Mouse (Mus musculus) lung, embryonic 14.5 days (tissue): ENCODE measurements around the gene Rab3gap2. TPM values are rescaled to one million over a fixed set of nuclear protein-coding genes. Genes with fewer than 3 reads are reported as not detected.

ENCODE experiments used
- ATAC-seq: fragments of 200-750 bp; cut with Nextera tagmentation; 2 replicates; pipeline ENCODE4 v1.8.0; 2017; ENCODE audit warnings: mild to moderate bottlenecking, moderate TSS enrichment, moderate library complexity; ENCODE audit not compliant: insufficient read depth
- DNase-seq: peaks from one replicate; pipeline ENCODE4 v3.0.0-alpha.2; 2015
- H3K27ac ChIP-seq: fragments of 300-500 bp; sonication (generic); 2 replicates; pipeline ENCODE4 v1.5.1; 2014; ENCODE audit warnings: low read depth, mild to moderate bottlenecking, moderate library complexity
- H3K27me3 ChIP-seq: fragments of 300-500 bp; sonication (generic); 2 replicates; pipeline ENCODE4 v1.6.1; 2014; ENCODE audit warnings: low read length, control low read depth; ENCODE audit not compliant: insufficient read depth
- H3K36me3 ChIP-seq: fragments of 300-500 bp; sonication (generic); 2 replicates; pipeline ENCODE4 v1.6.1; 2014; ENCODE audit warnings: control low read depth; ENCODE audit not compliant: insufficient read depth
- H3K4me1 ChIP-seq: fragments of 300-500 bp; sonication (generic); 2 replicates; pipeline ENCODE4 v1.6.1; 2014; ENCODE audit warnings: antibody characterized with exemption, control low read depth; ENCODE audit not compliant: insufficient read depth
- H3K4me2 ChIP-seq: fragments of 300-500 bp; sonication (generic); 2 replicates; pipeline ENCODE4 v1.6.1; 2014; ENCODE audit warnings: mild to moderate bottlenecking
- H3K4me3 ChIP-seq: fragments of 300-500 bp; sonication (generic); 2 replicates; pipeline ENCODE4 v1.5.1; 2014; ENCODE audit warnings: low read depth, low read length
- H3K9ac ChIP-seq: fragments of 300-500 bp; sonication (generic); 2 replicates; pipeline ENCODE4 v1.6.1; 2014
- H3K9me3 ChIP-seq: fragments of 300-500 bp; sonication (generic); 2 replicates; pipeline ENCODE4 v1.6.1; 2016; ENCODE audit warnings: low read depth, low read length, control low read depth
- CTCF ChIP-seq: IDR thresholded peaks from 2 replicates; pipeline ENCODE4 v1.5.1; 2016; ENCODE audit warnings: antibody characterized with exemption, low read depth
- WGBS: fragments of 180-500 bp; shearing (Covaris S2); extraction: QIAGEN DNeasy Blood & Tissue Kit; methylation state at CpG from one replicate; pipeline ENCODE4 v1.1.7; 2014; 5-methylcytosine and 5-hydroxymethylcytosine counted together
- polyA plus RNA-seq: library from polyadenylated mRNA; unstranded; fragments of >200 nt; fragmentation: Nextera tagmentation; extraction: Ambion mirVana; gene quantifications from 2 replicates; pipeline ENCODE4 v1.2.1, GENCODE M21; 2014

The Rab3gap2 gene
- 21.9 and 22.0 TPM in 2 replicates for polyA plus RNA-seq

DNA sequence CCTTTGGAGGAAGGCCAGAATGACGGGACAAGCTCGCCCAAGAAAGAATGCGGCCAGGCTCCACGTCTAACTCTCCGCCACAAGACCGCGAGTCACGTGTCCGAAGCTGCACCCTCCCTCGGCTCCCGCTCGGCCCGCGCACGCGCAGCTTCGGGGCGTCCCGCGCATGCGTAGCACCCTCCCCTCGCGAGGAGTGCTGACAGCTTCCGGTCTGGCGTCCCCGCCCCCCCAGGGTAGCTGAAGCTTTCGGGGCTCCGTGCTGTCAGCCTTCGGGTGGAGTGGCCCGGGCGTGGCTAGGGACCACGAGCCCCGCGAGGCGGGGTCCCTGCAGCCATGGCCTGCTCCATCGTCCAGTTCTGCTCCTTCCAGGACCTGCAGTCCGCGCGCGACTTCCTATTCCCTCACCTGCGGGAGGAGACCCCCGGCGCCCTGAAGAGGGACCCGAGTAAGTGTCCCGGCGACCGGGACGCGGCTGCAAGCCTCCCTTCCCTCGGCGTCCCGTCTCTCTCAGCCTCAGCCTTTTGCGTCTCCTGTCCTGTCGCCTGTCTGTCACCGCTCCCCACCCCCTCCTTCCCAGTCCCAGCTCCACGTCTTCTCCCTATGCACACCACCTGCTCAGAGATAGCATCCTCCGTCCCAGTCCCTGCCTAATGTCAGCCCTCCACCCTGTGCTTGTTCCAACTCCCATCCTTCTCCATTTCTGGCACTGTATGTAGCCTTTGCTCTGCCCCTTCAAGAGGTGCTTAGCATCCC lies at the start of gene Rab3gap2:
TSS of gene Rab3gap2 (plus strand) at position 209 of the 753 bp plus-strand sequence.
- no peaks in the 10 kb centered on the region for H3K27me3 ChIP-seq
- H3K4me1 ChIP-seq = 0 out of 2 replicates have a peak, but pooled peaks cover 10% of the 10 kb centered on the region
- ATAC-seq (peak; percentile 95), DNase-seq (peak; percentile 99)
- peak within 1 kb of the TSS; percentile 96 for H3K4me3 ChIP-seq
- no peak for TF ChIP-seq CTCF
- under 1% methylated on average over 57 of the region's 57 CpGs for WGBS
- H3K36me3 ChIP-seq = 0 out of 2 replicates have a peak, but pooled peaks cover 3% of the 10 kb centered on the region
- H3K4me2 ChIP-seq = peak within 1 kb of the TSS; percentile 90
- H3K27ac ChIP-seq = peak within 1 kb of the TSS; percentile 85
- H3K9ac ChIP-seq = peak within 1 kb of the TSS; percentile 85
- no peaks in the 10 kb centered on the region for H3K9me3 ChIP-seq

DNA sequence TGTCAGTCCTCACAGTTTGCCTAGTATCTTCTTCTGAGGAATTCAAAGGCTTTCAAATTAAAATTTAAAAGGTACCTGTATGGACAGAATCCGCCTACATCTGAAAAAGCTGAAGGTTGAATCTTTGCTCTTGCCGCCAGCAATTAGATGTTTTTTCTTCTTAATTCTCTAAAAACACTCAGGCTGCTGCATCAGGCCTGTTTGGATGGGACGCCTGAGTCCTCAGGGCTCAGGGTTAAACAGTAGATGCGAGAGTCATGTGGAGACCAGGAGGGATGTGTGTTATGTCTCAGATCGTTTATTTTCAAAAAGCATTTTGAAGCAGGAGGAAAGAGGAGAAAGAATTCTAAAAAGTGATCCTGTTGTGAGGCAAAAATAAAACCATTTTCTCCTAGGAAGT lies 30.3 kb upstream of the Rab3gap2 start:
- ATAC-seq (no peak), DNase-seq (no peak)
- Histone ChIP-seq H3K36me3 (no peaks in the 10 kb centered on the region), H3K9ac (no peak overlapping the region), H3K4me3 (no peak overlapping the region), H3K4me1 (no peaks in the 10 kb centered on the region), H3K27me3 (no peaks in the 10 kb centered on the region), H3K9me3 (no peaks in the 10 kb centered on the region), H3K27ac (no peak overlapping the region), H3K4me2 (no peak overlapping the region)
- no peak for TF ChIP-seq CTCF
- WGBS = 81% methylated on average over 5 of the region's 5 CpGs

DNA sequence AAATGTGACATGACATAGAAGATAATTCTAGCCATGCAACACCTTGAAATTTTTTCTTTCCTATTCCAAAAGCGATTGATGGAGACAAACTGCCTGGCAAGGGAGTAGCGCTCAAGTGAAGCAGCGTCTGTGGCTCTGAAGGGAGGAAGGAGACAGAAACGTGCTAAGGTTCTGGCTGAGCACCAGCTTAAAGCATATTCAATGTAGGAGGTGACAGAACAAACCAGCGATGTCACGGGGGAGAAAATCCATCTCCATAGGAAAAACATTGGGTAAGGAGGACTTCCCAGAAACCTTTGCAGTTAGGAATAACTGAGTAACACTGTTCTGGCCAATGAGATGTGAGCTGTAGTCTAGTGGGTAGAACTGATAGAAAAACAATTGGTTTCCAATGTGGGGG lies 26.1 kb upstream of the Rab3gap2 start:
- Histone ChIP-seq H3K27ac (no peak overlapping the region), H3K36me3 (no peaks in the 10 kb centered on the region), H3K4me3 (no peak overlapping the region), H3K4me2 (no peak overlapping the region), H3K9me3 (no peaks in the 10 kb centered on the region), H3K4me1 (no peaks in the 10 kb centered on the region), H3K27me3 (no peaks in the 10 kb centered on the region), H3K9ac (no peak overlapping the region)
- TF ChIP-seq CTCF = no peak
- ATAC-seq (no peak), DNase-seq (no peak)
- 77% methylated on average over 6 of the region's 6 CpGs for WGBS

GRCm38 (mm10) chr1:185183591-185184330 lies 20.2 kb upstream of the Rab3gap2 start:
- Histone ChIP-seq H3K36me3 (no peaks in the 10 kb centered on the region), H3K9me3 (no peaks in the 10 kb centered on the region), H3K27ac (no peak overlapping the region), H3K4me1 (0 out of 2 replicates have a peak, but pooled peaks cover 3% of the 10 kb centered on the region), H3K4me2 (no peak overlapping the region), H3K9ac (no peak overlapping the region), H3K4me3 (no peak overlapping the region), H3K27me3 (no peaks in the 10 kb centered on the region)
- WGBS = 51% methylated on average over 9 of the region's 9 CpGs
- TF ChIP-seq CTCF = no peak
- DNase-seq (peak; percentile 71), ATAC-seq (peak; percentile 62; the same call in 1 of the 2 replicates)

- Histone ChIP-seq H3K9me3 (no peaks in the 10 kb centered on the region), H3K9ac (no peak overlapping the region), H3K4me3 (no peak overlapping the region), H3K36me3 (no peaks in the 10 kb centered on the region), H3K27ac (no peak overlapping the region), H3K4me2 (no peak overlapping the region), H3K4me1 (0 out of 2 replicates have a peak, but pooled peaks cover 3% of the 10 kb centered on the region), H3K27me3 (no peaks in the 10 kb centered on the region)
- DNase-seq (no peak), ATAC-seq (no peak)
- no peak for TF ChIP-seq CTCF
- WGBS = 56% methylated on average over 9 of the region's 9 CpGs
These were observed 18.4 kb upstream of the Rab3gap2 start for GRCm38 (mm10) chr1:185185556-185185955.

DNA sequence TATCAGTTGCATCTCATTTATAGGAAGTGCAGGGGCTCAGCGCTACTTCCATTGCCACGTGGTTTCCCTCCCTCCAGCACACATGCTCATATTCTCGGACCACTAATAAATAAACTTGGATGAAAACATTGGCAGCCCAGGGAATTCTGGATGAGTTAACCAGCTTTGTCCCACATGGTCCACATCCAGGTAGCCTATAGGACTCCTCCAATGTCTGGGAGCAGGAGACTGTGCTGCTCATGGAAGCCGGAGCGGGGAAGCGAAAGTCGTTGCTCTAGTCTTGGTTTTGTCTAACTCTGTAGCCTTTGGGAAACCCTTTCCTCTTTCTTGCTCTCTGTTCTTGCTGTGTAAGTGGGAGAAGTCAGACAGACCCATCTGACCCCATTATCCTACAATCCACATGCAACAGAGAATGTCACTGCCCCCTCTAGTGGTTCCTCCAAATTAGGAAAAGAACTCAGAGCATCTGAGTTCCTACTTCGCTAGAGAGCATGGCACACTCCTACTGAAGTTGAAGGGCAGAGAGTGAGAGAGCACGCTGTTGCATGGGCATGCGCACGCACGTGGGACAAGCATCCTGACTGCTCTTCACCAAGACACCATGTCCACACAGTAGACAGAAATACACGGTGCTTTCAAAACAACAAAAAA lies 16.7 kb upstream of the Rab3gap2 start:
- DNase-seq = peak; percentile 87
- H3K27ac ChIP-seq = no peak overlapping the region
- ATAC-seq = peak; percentile 60; the same call in 1 of the 2 replicates
- no peaks in the 10 kb centered on the region for H3K9me3 ChIP-seq
- 56% methylated on average over 13 of the region's 13 CpGs for WGBS
- H3K9ac ChIP-seq = no peak overlapping the region
- no peak overlapping the region for H3K4me2 ChIP-seq
- peak; percentile 82 for TF ChIP-seq CTCF
- H3K36me3 ChIP-seq = no peaks in the 10 kb centered on the region
- no peaks in the 10 kb centered on the region for H3K27me3 ChIP-seq
- H3K4me1 ChIP-seq = 0 out of 2 replicates have a peak, but pooled peaks cover 3% of the 10 kb centered on the region
- H3K4me3 ChIP-seq = no peak overlapping the region
